Mouse (Mus musculus) intestine, embryonic 14.5 days (tissue): ENCODE data around the gene Ezr. TPM values are rescaled to one million over a fixed set of nuclear protein-coding genes. Genes with fewer than 3 reads are reported as not detected.

Experiments used
- ATAC-seq: fragments of 200-750 bp; cut with Nextera tagmentation; replicated peaks from 2 replicates; pipeline ENCODE4 v1.8.0; 2017; ENCODE audit warnings: low read depth, moderate number of reproducible peaks, moderate TSS enrichment, moderate library complexity; ENCODE audit not compliant: low FRiP score, low TSS enrichment
- DNase-seq: peaks from one replicate; pipeline ENCODE4 v3.0.0-alpha.2; 2018; ENCODE audit warnings: low spot score
- H3K27ac ChIP-seq: fragments of 300-500 bp; sonication (generic); 2 replicates; pipeline ENCODE4 v1.5.1; 2014; ENCODE audit warnings: low read depth, mild to moderate bottlenecking, control low read depth
- H3K27me3 ChIP-seq: fragments of 300-500 bp; sonication (generic); replicated peaks from 2 replicates; pipeline ENCODE4 v1.6.1; 2014; ENCODE audit warnings: low read length, control low read depth; ENCODE audit not compliant: control insufficient read depth, insufficient read depth
- H3K36me3 ChIP-seq: fragments of 300-500 bp; sonication (generic); 2 replicates; pipeline ENCODE4 v1.6.1; 2014; ENCODE audit warnings: low read length, control low read depth; ENCODE audit not compliant: control insufficient read depth, insufficient read depth
- H3K4me1 ChIP-seq: fragments of 300-500 bp; sonication (generic); replicated peaks from 2 replicates; pipeline ENCODE4 v1.6.1; 2014; ENCODE audit warnings: low read length, control low read depth, mixed read lengths; ENCODE audit not compliant: control insufficient read depth, insufficient read depth
- H3K4me2 ChIP-seq: fragments of 300-500 bp; sonication (generic); 2 replicates; pipeline ENCODE4 v1.6.1; 2014; ENCODE audit warnings: low read length
- H3K4me3 ChIP-seq: fragments of 300-500 bp; sonication (generic); 2 replicates; pipeline ENCODE4 v1.5.1; 2014; ENCODE audit warnings: low read depth, low read length, control low read depth, mixed read lengths
- H3K9ac ChIP-seq: fragments of 300-500 bp; sonication (generic); 2 replicates; pipeline ENCODE4 v1.6.1; 2014; ENCODE audit warnings: mild to moderate bottlenecking, low read length
- H3K9me3 ChIP-seq: fragments of 300-500 bp; sonication (generic); 2 replicates; pipeline ENCODE4 v1.6.1; 2016; ENCODE audit warnings: low read length, control low read depth; ENCODE audit not compliant: control insufficient read depth
- WGBS: fragments of 180-500 bp; shearing (Covaris S2); extraction: QIAGEN DNeasy Blood & Tissue Kit; methylation state at CpG from one replicate; pipeline ENCODE4 v1.1.7; 2014; 5-methylcytosine and 5-hydroxymethylcytosine counted together
- polyA plus RNA-seq: library from polyadenylated mRNA; unstranded; fragments of >200 nt; fragmentation: Nextera tagmentation; extraction: Ambion mirVana; gene quantifications from 2 replicates; pipeline ENCODE4 v1.2.1, GENCODE M21; 2014

Gene Ezr
- polyA plus RNA-seq, 1 experiment from 2014 or later: 176 TPM

GRCm38 (mm10) chr17:6740331-6741170, 42.0 kb downstream of the Ezr start:
- Histone ChIP-seq H3K27ac (no peak overlapping the region), H3K4me2 (no peak overlapping the region), H3K4me3 (no peak overlapping the region), H3K9ac (no peak overlapping the region), H3K27me3 (no peaks in the 10 kb centered on the region), H3K9me3 (no peaks in the 10 kb centered on the region), H3K4me1 (peaks cover 20% of the 10 kb centered on the region), H3K36me3 (peaks cover 36% of the 10 kb centered on the region)
- no peak for ATAC-seq
- WGBS: 84% methylated on average over 19 of the region's 19 CpGs
- DNase-seq: peak; percentile 49

- Histone ChIP-seq H3K4me3 (no peak overlapping the region), H3K27me3 (no peaks in the 10 kb centered on the region), H3K4me1 (peaks cover 20% of the 10 kb centered on the region), H3K9ac (no peak overlapping the region), H3K4me2 (no peak overlapping the region), H3K36me3 (peaks cover 36% of the 10 kb centered on the region), H3K27ac (no peak overlapping the region), H3K9me3 (no peaks in the 10 kb centered on the region)
- WGBS: 93% methylated on average over 15 of the region's 15 CpGs
- no peak for ATAC-seq
- peak; percentile 49 for DNase-seq
These were observed 42.8 kb downstream of the Ezr start for GRCm38 (mm10) chr17:6739756-6740155.

GRCm38 (mm10) chr17:6739266-6739665, 43.3 kb downstream of the Ezr start:
- WGBS: 86% methylated on average over 13 of the region's 13 CpGs

GRCm38 (mm10) chr17:6738836-6739235, 43.7 kb downstream of the Ezr start:
- H3K36me3 ChIP-seq: peaks cover 36% of the 10 kb centered on the region
- ATAC-seq (no peak), DNase-seq (no peak)
- H3K4me3 ChIP-seq: no peak overlapping the region
- WGBS: 85% methylated on average over 7 of the region's 7 CpGs
- no peak overlapping the region for H3K27ac ChIP-seq
- no peak overlapping the region for H3K9ac ChIP-seq
- peaks cover 20% of the 10 kb centered on the region for H3K4me1 ChIP-seq
- H3K27me3 ChIP-seq: no peaks in the 10 kb centered on the region
- H3K4me2 ChIP-seq: no peak overlapping the region
- no peaks in the 10 kb centered on the region for H3K9me3 ChIP-seq

More at GRCm38 (mm10) chr17:6739266-6739665, 43.3 kb downstream of the Ezr start:
- peaks cover 20% of the 10 kb centered on the region for H3K4me1 ChIP-seq
- no peaks in the 10 kb centered on the region for H3K27me3 ChIP-seq
- H3K27ac ChIP-seq: no peak overlapping the region
- H3K4me2 ChIP-seq: no peak overlapping the region
- no peak overlapping the region for H3K9ac ChIP-seq
- H3K36me3 ChIP-seq: peaks cover 36% of the 10 kb centered on the region
- no peaks in the 10 kb centered on the region for H3K9me3 ChIP-seq
- DNase-seq (peak; percentile 50), ATAC-seq (no peak)
- H3K4me3 ChIP-seq: no peak overlapping the region

- Histone ChIP-seq H3K27ac (no peak overlapping the region), H3K4me3 (no peak overlapping the region), H3K4me1 (peaks cover 10% of the 10 kb centered on the region), H3K9ac (no peak overlapping the region), H3K36me3 (peaks cover 36% of the 10 kb centered on the region), H3K4me2 (no peak overlapping the region), H3K27me3 (no peaks in the 10 kb centered on the region), H3K9me3 (no peaks in the 10 kb centered on the region)
- no peak for ATAC-seq
- WGBS: 79% methylated on average over 12 of the region's 12 CpGs
- DNase-seq: peak; percentile 51
These were observed 45.1 kb downstream of the Ezr start for GRCm38 (mm10) chr17:6737273-6737997.

- Histone ChIP-seq H3K4me3 (no peak overlapping the region), H3K9me3 (no peaks in the 10 kb centered on the region), H3K27ac (no peak overlapping the region), H3K27me3 (no peaks in the 10 kb centered on the region), H3K4me1 (peaks cover 3% of the 10 kb centered on the region; the same call in 1 of the 2 replicates), H3K36me3 (peaks cover 31% of the 10 kb centered on the region), H3K4me2 (no peak overlapping the region), H3K9ac (no peak overlapping the region)
- WGBS: 55% methylated on average over 15 of the region's 15 CpGs
- DNase-seq (peak; percentile 51), ATAC-seq (no peak)
These were observed 46.0 kb downstream of the Ezr start for GRCm38 (mm10) chr17:6736306-6737272.

GRCm38 (mm10) chr17:6734746-6735441, 47.7 kb downstream of the Ezr start:
- Histone ChIP-seq H3K4me1 (no peaks in the 10 kb centered on the region), H3K4me3 (no peak overlapping the region), H3K27ac (no peak overlapping the region), H3K36me3 (peaks cover 17% of the 10 kb centered on the region), H3K4me2 (no peak overlapping the region), H3K9ac (no peak overlapping the region), H3K27me3 (no peaks in the 10 kb centered on the region), H3K9me3 (no peaks in the 10 kb centered on the region)
- no peak for ATAC-seq
- DNase-seq: peak; percentile 47
- 90% methylated on average over 12 of the region's 12 CpGs for WGBS
